Mouse (Mus musculus) CD8-positive naive resting alpha-beta T cell, adult 57 days (primary cell): ENCODE results near the gene Grn. TPM values are rescaled to one million over a fixed set of nuclear protein-coding genes. Genes with fewer than 3 reads are reported as not detected.

Experiments
- total RNA-seq: library from RNA; stranded (reverse); gene quantifications from one replicate; pipeline ENCODE4 v1.2.4, GENCODE M21; 2023

Gene Grn
- total RNA-seq: 15.5 TPM

DNA sequence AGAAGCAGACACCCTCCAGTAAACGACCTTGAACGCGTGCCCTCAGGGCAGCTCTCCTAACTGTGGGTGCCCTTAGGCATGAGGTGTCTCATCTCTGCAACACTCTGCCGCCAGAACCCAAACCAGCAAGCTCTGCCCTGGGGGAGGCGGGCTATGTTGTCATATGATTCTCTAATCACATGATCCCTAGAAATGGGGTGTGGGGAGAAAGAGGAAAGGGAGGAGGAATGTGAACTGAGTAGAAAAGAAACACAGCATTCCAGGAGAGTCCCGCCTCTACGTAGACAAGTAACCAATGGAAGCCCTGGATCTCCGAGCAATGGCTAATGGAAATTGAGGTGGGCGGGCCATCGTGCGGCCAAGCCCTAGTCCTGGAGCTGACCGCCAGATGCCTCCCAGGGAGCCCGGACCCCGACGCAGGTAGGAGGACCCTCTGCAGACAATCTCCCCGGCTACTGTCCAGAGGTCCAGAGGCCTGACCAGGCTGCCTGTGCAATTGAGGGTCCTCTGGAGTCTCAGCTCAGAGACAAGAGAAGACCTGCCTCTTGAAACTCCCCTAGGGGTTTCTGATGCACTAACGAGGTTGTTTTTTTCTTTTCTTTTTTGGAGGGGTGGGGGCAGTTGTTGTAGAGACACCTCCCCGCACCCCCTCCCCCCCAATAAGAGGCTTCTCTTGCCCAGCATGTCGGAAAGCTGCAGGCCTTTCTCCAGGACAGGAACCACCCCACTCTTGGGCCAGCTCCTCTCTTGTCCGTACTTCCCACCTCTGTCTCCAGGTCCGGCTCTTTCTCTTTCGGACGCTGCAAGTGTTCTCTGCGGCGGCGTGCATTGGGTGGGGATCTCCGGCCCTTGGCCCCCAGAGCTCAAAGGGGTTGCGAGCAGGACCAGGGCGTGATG, at the start of gene Grn:
Gene Grn, plus strand, starts transcription at position 195 of the 897 bp plus-strand sequence.

DNA sequence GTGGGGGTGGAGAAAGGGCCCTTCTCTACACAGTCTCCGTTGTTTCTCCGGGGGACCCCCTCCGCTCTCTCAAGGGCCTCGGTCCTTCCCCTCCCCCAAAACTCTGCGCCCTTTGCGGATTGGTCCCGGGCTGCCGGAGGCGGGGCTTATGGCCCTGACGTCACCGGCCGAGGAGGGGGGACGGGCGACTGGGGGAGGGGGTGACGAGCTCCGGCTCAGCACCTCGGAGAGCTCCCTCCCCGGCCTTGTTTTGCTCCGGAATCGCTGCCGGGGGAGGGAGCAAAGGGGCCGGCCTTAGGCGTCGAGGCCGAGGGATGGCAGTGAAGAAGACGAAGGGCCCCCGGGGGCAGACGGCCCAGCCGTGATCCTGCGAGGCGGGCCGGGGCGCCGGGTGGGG, 36.9 kb upstream of the Grn start, which contains the start of gene Rundc3a:
Gene Rundc3a, plus strand, starts transcription at position 166 of the 397 bp plus-strand sequence.

DNA sequence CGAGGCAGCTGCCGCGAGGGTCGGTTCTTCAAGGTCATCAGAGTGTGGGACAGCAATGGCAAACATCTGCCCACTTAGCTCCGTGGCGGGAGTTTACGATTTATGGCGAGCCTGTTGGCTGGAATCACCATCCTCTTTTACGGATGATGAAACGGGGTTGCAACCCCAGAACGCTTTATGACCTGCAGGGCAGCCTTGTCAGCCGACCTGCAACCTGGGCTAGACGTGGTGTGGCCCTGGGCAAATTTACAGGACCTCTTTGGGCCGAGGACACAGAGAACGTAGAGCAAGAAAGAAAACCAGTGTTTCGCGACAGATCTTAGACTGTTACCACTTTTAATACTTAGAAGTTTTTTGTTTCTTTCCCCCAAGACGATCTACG, 22.3 kb upstream of the Grn start, which contains the start of gene Slc25a39:
Gene Slc25a39, minus strand, starts transcription at position 113 of the 382 bp plus-strand sequence.

DNA sequence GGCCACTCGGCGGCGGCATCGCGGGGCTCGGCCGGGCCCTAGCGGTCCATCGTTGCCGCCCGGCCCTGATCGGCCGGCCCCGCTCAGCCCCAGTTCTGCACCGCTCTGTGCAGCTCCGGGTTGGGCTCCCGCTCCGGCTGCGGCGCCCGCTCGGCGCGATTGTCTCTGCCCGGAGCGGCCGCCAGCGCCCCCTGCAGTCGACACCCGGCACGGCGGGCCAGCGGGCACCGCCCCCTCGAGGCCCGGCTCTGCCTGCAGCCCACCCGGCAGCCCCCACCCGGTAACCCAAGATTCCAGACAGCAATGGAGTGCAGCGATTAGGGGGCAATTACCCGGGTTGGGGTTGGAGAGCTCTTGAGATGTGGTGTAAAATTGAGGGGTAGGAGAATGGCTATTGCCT, 17.4 kb downstream of the Grn start, which contains the start of gene Fam171a2:
Gene Fam171a2, minus strand, starts transcription at position 186 of the 400 bp plus-strand sequence.

DNA sequence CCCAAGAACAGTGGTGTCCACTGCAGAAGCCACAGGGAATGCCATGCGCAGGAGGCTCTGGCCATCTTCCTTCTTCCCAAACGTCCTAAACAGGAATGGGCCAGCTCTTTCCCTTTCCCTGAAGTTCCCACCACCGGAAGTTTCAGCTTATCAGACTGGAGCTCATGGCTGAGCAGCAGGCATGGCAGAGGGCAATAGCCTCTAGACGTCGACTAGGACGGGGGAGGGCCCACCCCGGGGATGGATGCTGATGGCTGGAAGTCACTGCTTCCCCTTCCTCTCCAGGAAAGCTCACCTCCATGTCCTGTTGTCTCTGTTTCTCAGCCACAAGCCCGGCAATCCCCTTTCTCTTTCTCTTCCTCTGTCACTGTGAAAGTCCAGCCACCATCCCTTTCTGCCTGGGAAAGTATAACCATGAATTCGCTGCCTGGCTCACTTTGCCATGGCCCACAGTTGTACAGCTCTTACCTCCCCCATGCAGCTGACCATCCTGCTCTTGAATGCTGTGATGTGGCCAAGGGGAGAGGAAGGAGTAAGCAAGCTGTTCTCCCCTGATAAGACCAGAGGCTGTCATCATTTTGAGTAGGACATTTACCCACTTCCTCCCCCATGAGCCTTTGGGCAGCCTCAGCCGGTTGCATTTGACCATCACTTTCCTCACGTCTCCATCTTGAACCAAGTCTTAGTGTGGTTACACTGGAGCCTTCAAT, 39.7 kb downstream of the Grn start, which contains the start of gene Itga2b:
Gene Itga2b, minus strand, starts transcription at position 475 of the 710 bp plus-strand sequence.

Other genes starting within 250 kb of the Grn start
- 44.3 TPM for gene Lsm12, start 245.0 kb upstream of the Grn start, total RNA-seq
- gene G6pc3, start 240.7 kb upstream of the Grn start, total RNA-seq: 28.6 TPM
- 134 TPM for gene Hdac5, start 200.1 kb upstream of the Grn start, total RNA-seq
- gene BC030867, start 181.4 kb upstream of the Grn start, total RNA-seq: 0.49 TPM
- not detected for gene Asb16, start 161.6 kb upstream of the Grn start, total RNA-seq
- gene Tmub2, start 145.4 kb upstream of the Grn start, total RNA-seq: 37.0 TPM
- 82.7 TPM for gene Atxn7l3, start 133.7 kb upstream of the Grn start, total RNA-seq
- gene Ubtf, start 110.6 kb upstream of the Grn start, total RNA-seq: 128 TPM
- 2.5 TPM for gene Slc4a1, start 64.1 kb upstream of the Grn start, total RNA-seq
- 5.6 TPM for gene Rundc3a, start 36.9 kb upstream of the Grn start, total RNA-seq
- 29.5 TPM for gene Slc25a39, start 22.4 kb upstream of the Grn start, total RNA-seq
- gene Fam171a2, start 17.4 kb downstream of the Grn start, total RNA-seq: not detected
- 13.6 TPM for gene Itga2b, start 39.8 kb downstream of the Grn start, total RNA-seq
- gene Gpatch8, start 126.1 kb downstream of the Grn start, total RNA-seq: 53.6 TPM
- not detected for gene Gm11627, start 149.1 kb downstream of the Grn start, total RNA-seq
- not detected for gene Fzd2, start 174.1 kb downstream of the Grn start, total RNA-seq
- gene Meioc, start 233.4 kb downstream of the Grn start, total RNA-seq: not detected